Comparison of ENCODE assay signal across 22 mouse cellular contexts in genomic region chr9:26383996-26384395, GRCm38 (mm10).
DNase-seq lines count a peak whose midpoint lies in the region; ATAC-seq and TF ChIP-seq lines count a peak whose summit lies in the region.
"Had no signal": no experiment of that assay in that cellular context is flagged by ENCODE, and none has a peak within 500 bp of the region (broad histone marks: within the 10 kb centered on the region; RNA-seq: fewer than 3 reads in every experiment).

No protein-coding gene starts in this region.

- no peak overlapping the region for H3K27ac ChIP-seq in midbrain, postnatal 0 days (ENCODE audit: low read depth, low read length)
- H3K27ac ChIP-seq in midbrain, embryonic 15.5 days = no peak overlapping the region
- no peak overlapping the region for H3K27ac ChIP-seq in midbrain, embryonic 10.5 days (replicated peaks)
- H3K27ac ChIP-seq: embryonic facial prominence, embryonic 12.5 days; hindbrain, embryonic 13.5 days; kidney, postnatal 0 days; limb, embryonic 13.5 days; liver, embryonic 14.5 days; stomach, embryonic 15.5 days had no signal

- no peak overlapping the region for H3K4me2 ChIP-seq in midbrain, postnatal 0 days (ENCODE audit: low read depth, low read length, poor library complexity, severe bottlenecking)
- no peak overlapping the region for H3K4me2 ChIP-seq in midbrain, embryonic 15.5 days
- H3K4me2 ChIP-seq: embryonic facial prominence, embryonic 12.5 days; heart, embryonic 11.5 days; hindbrain, embryonic 13.5 days; limb, embryonic 13.5 days; stomach, embryonic 15.5 days had no signal

- no peak for TF ChIP-seq CTCF in midbrain, postnatal 0 days (IDR thresholded peaks at IDR 0.05)

- H3K27me3 ChIP-seq in midbrain, postnatal 0 days (ENCODE audit: insufficient read depth, low read length) = no peaks in the 10 kb centered on the region
- no peaks in the 10 kb centered on the region for H3K27me3 ChIP-seq in midbrain, embryonic 15.5 days (replicated peaks)
- no peaks in the 10 kb centered on the region for H3K27me3 ChIP-seq in midbrain, embryonic 10.5 days (ENCODE audit: low read depth, poor library complexity, severe bottlenecking)
- H3K27me3 ChIP-seq: CH12.LX; embryonic facial prominence, embryonic 12.5 days; hindbrain, embryonic 13.5 days; limb, embryonic 13.5 days; stomach, embryonic 15.5 days had no signal

- no peak overlapping the region for H3K4me3 ChIP-seq in midbrain, postnatal 0 days (ENCODE audit: low read depth, low read length)
- H3K4me3 ChIP-seq in midbrain, embryonic 15.5 days = no peak overlapping the region
- no peak overlapping the region for H3K4me3 ChIP-seq in midbrain, embryonic 10.5 days
- H3K4me3 ChIP-seq: embryonic facial prominence, embryonic 12.5 days; hindbrain, embryonic 13.5 days; limb, embryonic 13.5 days; stomach, embryonic 15.5 days had no signal

- H3K4me1 ChIP-seq in midbrain, postnatal 0 days (ENCODE audit: insufficient read depth, low read length) = no peaks in the 10 kb centered on the region
- no peaks in the 10 kb centered on the region for H3K4me1 ChIP-seq in midbrain, embryonic 15.5 days
- H3K4me1 ChIP-seq in midbrain, embryonic 10.5 days = no peaks in the 10 kb centered on the region
- H3K4me1 ChIP-seq: embryonic facial prominence, embryonic 12.5 days; hindbrain, embryonic 13.5 days; limb, embryonic 13.5 days; stomach, embryonic 15.5 days had no signal

- 83% methylated on average over 1 of the region's 1 CpGs for WGBS in midbrain, postnatal 0 days
- WGBS in midbrain, embryonic 15.5 days = 54% methylated on average over 1 of the region's 1 CpGs
- 79% methylated on average over 1 of the region's 1 CpGs for WGBS in midbrain, embryonic 10.5 days

- no peak for ATAC-seq in cerebellum, adult (ENCODE audit: insufficient number of reproducible peaks, low FRiP score, low TSS enrichment)
- no peak for ATAC-seq in midbrain, postnatal 0 days (ENCODE audit: low FRiP score)
- ATAC-seq in midbrain, embryonic 15.5 days (replicated peaks) = no peak
- ATAC-seq: intestine, embryonic 16.5 days; midbrain, embryonic 16.5 days had no signal

- no peaks in the 10 kb centered on the region for H3K36me3 ChIP-seq in midbrain, postnatal 0 days (ENCODE audit: insufficient read depth, low read length)
- H3K36me3 ChIP-seq in midbrain, embryonic 15.5 days (replicated peaks) = no peaks in the 10 kb centered on the region
- H3K36me3 ChIP-seq in midbrain, embryonic 10.5 days = no peaks in the 10 kb centered on the region
- H3K36me3 ChIP-seq: embryonic facial prominence, embryonic 12.5 days; hindbrain, embryonic 13.5 days; limb, embryonic 13.5 days; stomach, embryonic 15.5 days had no signal

- peak; percentile 73 to 82 for DNase-seq in cerebellum, postnatal 14 days
- peak; percentile 49 for DNase-seq in midbrain, postnatal 0 days (ENCODE audit: low spot score)
- peak; percentile 84 to 93 for DNase-seq in layer of hippocampus, adult 18-20 months (ENCODE audit: low spot score in 2 of 2)
- DNase-seq in layer of hippocampus, postnatal 36 days = peak; percentile 76 to 81
- no peak for DNase-seq in ovary, postnatal 36 days (ENCODE audit: low spot score)
- DNase-seq in midbrain, embryonic 10.5 days (ENCODE audit: low spot score) = no peak
- DNase-seq: cerebellum, adult 11 months; heart, postnatal 14 days; spleen, adult 18-20 months; thymus, postnatal 14 days had no signal

- H3K9ac ChIP-seq in midbrain, postnatal 0 days (replicated peaks; ENCODE audit: low read length, poor library complexity, severe bottlenecking) = no peak overlapping the region
- no peak overlapping the region for H3K9ac ChIP-seq in midbrain, embryonic 15.5 days
- H3K9ac ChIP-seq: embryonic facial prominence, embryonic 12.5 days; hindbrain, embryonic 13.5 days; limb, embryonic 13.5 days; liver, embryonic 14.5 days; stomach, embryonic 15.5 days had no signal

- no peaks in the 10 kb centered on the region for H3K9me3 ChIP-seq in midbrain, postnatal 0 days (ENCODE audit: low read length)
- no peaks in the 10 kb centered on the region for H3K9me3 ChIP-seq in midbrain, embryonic 15.5 days
- no peaks in the 10 kb centered on the region for H3K9me3 ChIP-seq in midbrain, embryonic 10.5 days (replicated peaks)
- H3K9me3 ChIP-seq: embryonic facial prominence, embryonic 12.5 days; hindbrain, embryonic 13.5 days; limb, embryonic 13.5 days; stomach, embryonic 15.5 days had no signal

Comparison
In these comparisons a context has a peak if more than half of its experiments do, and no peak if none do; other contexts are left out.
1. DNase-seq: peak in cerebellum, postnatal 14 days (2 of 2), midbrain, postnatal 0 days (single experiment), layer of hippocampus, adult 18-20 months (2 of 2) and layer of hippocampus, postnatal 36 days (2 of 2); none in ovary, postnatal 36 days (single experiment) and midbrain, embryonic 10.5 days (single experiment).